Mouse (Mus musculus) limb, embryonic 14.5 days (tissue): Measurements from ENCODE around the gene Htatsf1. TPM values are rescaled to one million over a fixed set of nuclear protein-coding genes. Genes with fewer than 3 reads are reported as not detected.
A peak's percentile ranks its signal among the peaks of the same experiment; 100 is the strongest.

Experiments
- ATAC-seq: fragments of 200-750 bp; cut with Nextera tagmentation; 2 replicates; pipeline ENCODE4 v1.8.0; 2017; ENCODE audit warnings: low read depth, moderate number of reproducible peaks, moderate TSS enrichment; ENCODE audit not compliant: low FRiP score
- DNase-seq: peaks from one replicate; pipeline ENCODE4 v3.0.0-alpha.2; 2015; ENCODE audit warnings: low spot score
- H3K27ac ChIP-seq: fragments of 300-500 bp; sonication (generic); replicated peaks from 2 replicates; pipeline ENCODE4 v1.5.1; 2014; ENCODE audit warnings: low read depth, mild to moderate bottlenecking, low read length, moderate library complexity, mixed read lengths
- H3K27me3 ChIP-seq: fragments of 300-500 bp; sonication (generic); 2 replicates; pipeline ENCODE4 v1.6.1; 2014; ENCODE audit warnings: low read length, mixed read lengths; ENCODE audit not compliant: control insufficient read depth, insufficient read depth
- H3K36me3 ChIP-seq: fragments of 300-500 bp; sonication (generic); 2 replicates; pipeline ENCODE4 v1.6.1; 2014; ENCODE audit warnings: mild to moderate bottlenecking, low read length, moderate library complexity, mixed read lengths; ENCODE audit not compliant: control insufficient read depth, insufficient read depth
- H3K4me1 ChIP-seq: fragments of 300-500 bp; sonication (generic); 2 replicates; pipeline ENCODE4 v1.6.1; 2014; ENCODE audit warnings: antibody characterized with exemption, low read length, mixed read lengths; ENCODE audit not compliant: control insufficient read depth, insufficient read depth
- H3K4me2 ChIP-seq: fragments of 300-500 bp; sonication (generic); replicated peaks from 2 replicates; pipeline ENCODE4 v1.6.1; 2014; ENCODE audit warnings: low read depth, mild to moderate bottlenecking, low read length, moderate library complexity; ENCODE audit not compliant: severe bottlenecking
- H3K4me3 ChIP-seq: fragments of 300-500 bp; sonication (generic); replicated peaks from 2 replicates; pipeline ENCODE4 v1.5.1; 2014; ENCODE audit warnings: low read length
- H3K9ac ChIP-seq: fragments of 300-500 bp; sonication (generic); 2 replicates; pipeline ENCODE4 v1.6.1; 2014; ENCODE audit warnings: mild to moderate bottlenecking, low read depth, low read length, moderate library complexity; ENCODE audit not compliant: severe bottlenecking
- H3K9me3 ChIP-seq: fragments of 300-500 bp; sonication (generic); 2 replicates; pipeline ENCODE4 v1.6.1; 2016; ENCODE audit warnings: low read length; ENCODE audit not compliant: control insufficient read depth
- POLR2A ChIP-seq: fragments of 200-500 bp; IDR thresholded peaks from 2 replicates; pipeline ENCODE4 v1.8.0; 2012; ENCODE audit warnings: inconsistent platforms, mild to moderate bottlenecking, moderate library complexity, borderline replicate concordance; ENCODE audit not compliant: insufficient read depth, insufficient read length; ENCODE audit errors: extremely low read depth
- WGBS: fragments of 180-500 bp; shearing (Covaris S2); extraction: QIAGEN DNeasy Blood & Tissue Kit; methylation state at CpG from one replicate; pipeline ENCODE4 v1.1.7; 2014; 5-methylcytosine and 5-hydroxymethylcytosine counted together
- polyA plus RNA-seq, 2 experiments: library from polyadenylated mRNA; depleted of rRNA in 1 of 2; stranded (reverse) in 1 of 2; unstranded in 1 of 2; fragments of >200 nt; fragmentation: Nextera tagmentation in 1 of 2; extraction: Ambion mirVana in 1 of 2; gene quantifications; 2 replicates each; pipeline versions ENCODE4 v1.2.1 to v1.2.3; 2012 to 2014

Gene Htatsf1
- polyA plus RNA-seq, 2 experiments, result 40.4 to 73.5 TPM

DNA sequence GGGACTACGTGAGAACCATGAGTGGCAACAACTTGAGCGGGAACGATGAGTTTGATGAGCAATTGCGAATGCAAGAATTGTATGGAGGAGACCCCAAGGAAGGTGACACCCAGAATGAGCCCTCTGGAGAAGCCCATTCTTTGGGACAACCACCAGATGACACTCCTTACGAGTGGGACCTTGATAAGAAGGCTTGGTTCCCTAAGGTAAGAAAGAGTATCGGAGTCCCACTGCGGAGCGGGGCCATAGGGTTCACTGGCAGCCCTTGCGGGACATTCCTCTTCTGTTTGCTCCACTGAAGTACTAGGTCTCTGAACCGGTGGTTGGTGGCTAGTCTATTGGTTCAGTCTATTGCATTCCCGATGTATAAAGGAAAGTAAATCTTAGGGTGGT, 606 bp downstream of the Htatsf1 start:
- no peak for DNase-seq
- Histone ChIP-seq H3K27me3 (no peaks in the 10 kb centered on the region), H3K4me1 (no peaks in the 10 kb centered on the region), H3K4me3 (peak overlapping the region; percentile 50), H3K36me3 (peaks cover 13% of the 10 kb centered on the region), H3K9me3 (no peaks in the 10 kb centered on the region), H3K27ac (no peak overlapping the region; the same call in 1 of the 2 replicates), H3K9ac (peak overlapping the region; percentile 78), H3K4me2 (peak overlapping the region; percentile 47)
- TF ChIP-seq POLR2A, result no peak
- ATAC-seq, result peak; percentile 1; the same call in 1 of the 2 replicates
- WGBS, result 29% methylated on average over 11 of the region's 11 CpGs

DNA sequence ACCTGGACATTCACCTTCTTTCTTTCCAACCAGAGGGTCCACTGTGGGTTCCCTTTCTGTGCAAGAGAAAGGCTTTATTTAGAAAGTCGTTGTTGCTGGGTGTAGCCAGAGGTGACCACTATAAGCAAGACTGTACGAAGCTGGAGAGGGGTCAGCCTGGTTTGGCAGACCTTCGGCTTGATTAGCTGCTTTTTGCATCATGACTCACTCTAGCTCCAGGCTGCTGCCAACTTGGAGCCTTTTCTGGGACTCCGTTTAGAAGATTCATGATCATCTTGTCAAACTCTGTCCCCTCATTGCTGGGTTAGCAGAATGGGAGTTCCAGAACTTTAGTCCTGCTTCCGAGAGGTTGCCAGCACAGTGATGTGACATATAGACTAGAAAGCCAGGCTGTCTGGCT, 28.1 kb downstream of the Htatsf1 start:
- Histone ChIP-seq H3K36me3 (no peaks in the 10 kb centered on the region), H3K4me1 (no peaks in the 10 kb centered on the region), H3K9ac (no peak overlapping the region), H3K27ac (no peak overlapping the region), H3K9me3 (no peaks in the 10 kb centered on the region), H3K27me3 (no peaks in the 10 kb centered on the region), H3K4me2 (no peak overlapping the region), H3K4me3 (no peak overlapping the region)
- no peak for TF ChIP-seq POLR2A
- no peak for ATAC-seq
- 71% methylated on average over 5 of the region's 5 CpGs for WGBS
- DNase-seq, result no peak

DNA sequence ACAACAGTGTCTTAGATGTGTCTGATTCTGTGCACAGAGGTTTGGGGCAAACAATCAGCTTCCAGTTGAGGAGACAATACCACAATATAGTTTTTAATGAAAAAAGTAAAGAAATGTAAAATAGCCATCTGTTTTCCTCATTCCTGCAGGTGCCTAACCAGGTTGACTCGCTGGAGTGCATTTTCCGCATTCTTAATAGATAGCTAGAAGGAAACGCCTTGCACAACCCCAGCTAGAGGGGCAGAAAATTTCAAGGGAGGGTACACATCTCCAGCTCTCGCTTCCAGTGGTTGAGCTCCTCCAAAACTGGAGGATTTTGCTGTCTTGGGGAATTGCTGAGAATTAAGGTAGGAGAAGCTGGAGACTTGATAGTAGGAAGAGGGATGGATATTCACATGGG, 34.4 kb downstream of the Htatsf1 start, which contains the start of gene Vgll1:
TSS of gene Vgll1 (plus strand) at position 301 of the 400 bp plus-strand sequence.
- Histone ChIP-seq H3K27ac (no peak within 1 kb of the TSS), H3K9me3 (no peaks in the 10 kb centered on the region), H3K4me1 (no peaks in the 10 kb centered on the region), H3K4me3 (no peak within 1 kb of the TSS), H3K4me2 (no peak within 1 kb of the TSS), H3K9ac (no peak within 1 kb of the TSS), H3K27me3 (no peaks in the 10 kb centered on the region), H3K36me3 (no peaks in the 10 kb centered on the region)
- ATAC-seq, result no peak
- 67% methylated on average over 4 of the region's 4 CpGs for WGBS
- no peak for DNase-seq
- no peak for TF ChIP-seq POLR2A

DNA sequence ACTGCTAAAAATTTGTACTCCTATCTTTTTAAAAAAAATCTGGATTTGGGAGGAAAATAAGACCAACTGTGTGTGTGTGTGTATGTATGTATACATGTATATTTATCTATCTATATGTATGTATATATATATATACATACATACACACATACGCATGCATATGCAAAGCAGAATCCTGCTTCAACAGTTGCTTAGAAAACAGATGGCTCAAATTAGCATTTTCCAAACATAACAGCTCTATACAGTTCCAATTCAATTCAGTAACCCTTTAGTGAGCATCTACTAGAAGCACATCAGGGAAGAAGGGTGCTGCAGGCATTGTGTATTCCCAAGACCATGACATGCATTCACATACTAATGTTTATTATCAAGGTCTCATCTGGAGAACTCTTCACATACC, 50.0 kb downstream of the Htatsf1 start:
- H3K36me3 ChIP-seq, result no peaks in the 10 kb centered on the region
- H3K9ac ChIP-seq, result no peak overlapping the region
- no peaks in the 10 kb centered on the region for H3K27me3 ChIP-seq
- TF ChIP-seq POLR2A, result no peak
- H3K27ac ChIP-seq, result no peak overlapping the region
- 86% methylated on average over 1 of the region's 1 CpGs for WGBS
- H3K4me3 ChIP-seq, result no peak overlapping the region
- H3K9me3 ChIP-seq, result no peaks in the 10 kb centered on the region
- no peak overlapping the region for H3K4me2 ChIP-seq
- no peaks in the 10 kb centered on the region for H3K4me1 ChIP-seq
- ATAC-seq (no peak), DNase-seq (no peak)

DNA sequence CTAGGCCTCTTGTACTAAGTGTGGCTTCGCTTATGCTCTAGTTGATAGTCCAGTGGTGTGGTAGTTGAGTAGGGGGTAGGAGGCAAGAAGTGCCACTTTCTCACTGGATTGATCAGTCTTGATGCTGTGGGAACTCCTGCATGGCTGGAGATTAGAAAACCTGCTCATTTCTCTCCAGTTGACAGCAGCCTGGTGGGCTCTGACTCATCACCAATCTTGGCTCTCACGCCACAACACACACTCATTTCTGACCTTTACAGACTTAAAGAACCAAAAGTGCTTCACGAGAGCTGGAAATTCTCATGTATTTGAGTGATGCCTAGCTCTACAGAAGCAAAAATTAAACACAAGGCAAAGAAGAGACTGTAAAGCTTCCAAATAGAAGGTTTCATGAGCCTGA, 53.6 kb downstream of the Htatsf1 start:
- 87% methylated on average over 3 of the region's 3 CpGs for WGBS
- Histone ChIP-seq H3K36me3 (no peaks in the 10 kb centered on the region), H3K9me3 (no peaks in the 10 kb centered on the region), H3K9ac (no peak overlapping the region), H3K27me3 (no peaks in the 10 kb centered on the region), H3K4me3 (no peak overlapping the region), H3K4me1 (no peaks in the 10 kb centered on the region), H3K4me2 (no peak overlapping the region), H3K27ac (no peak overlapping the region)
- TF ChIP-seq POLR2A, result no peak
- DNase-seq, result no peak
- no peak for ATAC-seq

Other genes with a start within 250 kb of the Htatsf1 start
- gene Map7d3, start 231.3 kb upstream of the Htatsf1 start, polyA plus RNA-seq (2012; rRNA removed), result 1.2 and 2.7 TPM in 2 replicates
- 2.9 and 4.5 TPM in 2 replicates for gene Map7d3, start 231.3 kb upstream of the Htatsf1 start, polyA plus RNA-seq (2014; fragmentation: Nextera tagmentation; extraction: Ambion mirVana)
- 0.03 TPM in 1 of 2 replicates, not detected in the other for gene Adgrg4, start 183.4 kb upstream of the Htatsf1 start, polyA plus RNA-seq (2012; rRNA removed)
- not detected in 2 replicates for gene Adgrg4, start 183.4 kb upstream of the Htatsf1 start, polyA plus RNA-seq (2014; fragmentation: Nextera tagmentation; extraction: Ambion mirVana)
- gene Brs3, start 10.5 kb upstream of the Htatsf1 start, polyA plus RNA-seq (2012; rRNA removed), result not detected in 2 replicates
- not detected in 2 replicates for gene Brs3, start 10.5 kb upstream of the Htatsf1 start, polyA plus RNA-seq (2014; fragmentation: Nextera tagmentation; extraction: Ambion mirVana)
- 0.06 and 0.16 TPM in 2 replicates for gene Vgll1, start 34.5 kb downstream of the Htatsf1 start, polyA plus RNA-seq (2012; rRNA removed)
- 0.57 and 0.63 TPM in 2 replicates for gene Vgll1, start 34.5 kb downstream of the Htatsf1 start, polyA plus RNA-seq (2014; fragmentation: Nextera tagmentation; extraction: Ambion mirVana)
- not detected in 2 replicates for gene Cd40lg, start 158.6 kb downstream of the Htatsf1 start, polyA plus RNA-seq (2012; rRNA removed)
- not detected in 2 replicates for gene Cd40lg, start 158.6 kb downstream of the Htatsf1 start, polyA plus RNA-seq (2014; fragmentation: Nextera tagmentation; extraction: Ambion mirVana)